In genomic region chr4:136928928-136929327, GRCm38 (mm10) we compare ENCODE assay signal across 8 mouse cellular contexts. TPM values are rescaled to one million over a fixed set of nuclear protein-coding genes. Genes with fewer than 3 reads are reported as not detected.
DNase-seq lines count a peak whose midpoint lies in the region; ATAC-seq and TF ChIP-seq lines count a peak whose summit lies in the region.
"Had no signal": no experiment of that assay in that cellular context is flagged by ENCODE, and none has a peak within 500 bp of the region (broad histone marks: within the 10 kb centered on the region; RNA-seq: fewer than 3 reads in every experiment).

No protein-coding gene starts in this region.

- no peak overlapping the region for H3K4me2 ChIP-seq in kidney, embryonic 16.5 days (replicated peaks; ENCODE audit: low read depth, low read length)
- no peak overlapping the region for H3K4me2 ChIP-seq in kidney, postnatal 0 days (ENCODE audit: low read length)
- H3K4me2 ChIP-seq: liver, embryonic 13.5 days had no signal

- H3K9ac ChIP-seq in kidney, embryonic 16.5 days (replicated peaks; ENCODE audit: low read length) = no peak overlapping the region
- no peak overlapping the region for H3K9ac ChIP-seq in kidney, postnatal 0 days (ENCODE audit: low read depth, low read length)

- no peak overlapping the region for H3K4me3 ChIP-seq in kidney, embryonic 16.5 days (ENCODE audit: low read length)
- no peak overlapping the region for H3K4me3 ChIP-seq in kidney, postnatal 0 days (replicated peaks; ENCODE audit: low read depth, low read length)
- H3K4me3 ChIP-seq: liver, embryonic 13.5 days had no signal

- H3K9me3 ChIP-seq in kidney, embryonic 16.5 days (ENCODE audit: low read length) = no peaks in the 10 kb centered on the region
- no peaks in the 10 kb centered on the region for H3K9me3 ChIP-seq in kidney, postnatal 0 days (replicated peaks; ENCODE audit: low read length)
- H3K9me3 ChIP-seq: liver, embryonic 13.5 days had no signal

- no peak for ATAC-seq in kidney, embryonic 16.5 days (ENCODE audit: low FRiP score, low TSS enrichment)
- ATAC-seq in kidney, postnatal 0 days (replicated peaks; ENCODE audit: low FRiP score, low read depth) = no peak

- no peaks in the 10 kb centered on the region for H3K4me1 ChIP-seq in kidney, embryonic 16.5 days (ENCODE audit: insufficient read depth, low read length)
- no peaks in the 10 kb centered on the region for H3K4me1 ChIP-seq in kidney, postnatal 0 days (replicated peaks; ENCODE audit: insufficient read depth, low read length)

- WGBS in kidney, embryonic 16.5 days = 17% methylated on average over 5 of the region's 5 CpGs
- 10% methylated on average over 5 of the region's 5 CpGs for WGBS in kidney, postnatal 0 days

- peak; percentile 69 for TF ChIP-seq CTCF in kidney, postnatal 0 days (IDR thresholded peaks at IDR 0.05; ENCODE audit: low read depth)

- no peak overlapping the region for H3K27ac ChIP-seq in kidney, embryonic 16.5 days (ENCODE audit: low read length)
- no peak overlapping the region for H3K27ac ChIP-seq in kidney, postnatal 0 days
- H3K27ac ChIP-seq: liver, embryonic 13.5 days had no signal

- no peaks in the 10 kb centered on the region for H3K36me3 ChIP-seq in kidney, embryonic 16.5 days (ENCODE audit: insufficient read depth, low read length)
- H3K36me3 ChIP-seq in kidney, postnatal 0 days (ENCODE audit: insufficient read depth, low read length) = no peaks in the 10 kb centered on the region
- H3K36me3 ChIP-seq: liver, embryonic 13.5 days had no signal

- DNase-seq in kidney, adult 18-20 months = peak; percentile 20
- DNase-seq in ES-CJ7 (ENCODE audit: low read depth, low spot score) = peak; percentile 86
- DNase-seq in brain, adult 2 months (ENCODE audit: low read depth, low spot score) = peak; percentile 85
- DNase-seq in kidney, postnatal 0 days (ENCODE audit: low spot score) = peak; percentile 59
- peak; percentile 28 for DNase-seq in thymus, postnatal 4 days
- DNase-seq in testis, postnatal 14 days (ENCODE audit: low spot score) = no peak
- DNase-seq: liver, embryonic 13.5 days had no signal

- H3K27me3 ChIP-seq in kidney, embryonic 16.5 days (ENCODE audit: insufficient read depth, low read length) = peaks cover 11% of the 10 kb centered on the region
- peaks cover 6% of the 10 kb centered on the region; the same call in 1 of the 2 replicates for H3K27me3 ChIP-seq in kidney, postnatal 0 days (ENCODE audit: insufficient read depth, low read length)

RNA-seq across cellular contexts. Expression of gene Epha8, which starts 27.7 kb away (rescaled TPM):
- polyA plus RNA-seq in kidney, embryonic 16.5 days (2015; fragmentation: Nextera tagmentation; extraction: Ambion mirVana) = 0.06 and 0.50 TPM in 2 replicates
- 0.24 and 0.63 TPM in 2 replicates for polyA plus RNA-seq in kidney, postnatal 0 days (2015; fragmentation: Nextera tagmentation; extraction: Ambion mirVana)

RNA-seq across cellular contexts. Expression of gene C1qa, which starts 30.3 kb away (rescaled TPM):
- 21.9 and 26.4 TPM in 2 replicates for polyA plus RNA-seq in kidney, embryonic 16.5 days (2015; fragmentation: Nextera tagmentation; extraction: Ambion mirVana)
- polyA plus RNA-seq in kidney, postnatal 0 days (2015; fragmentation: Nextera tagmentation; extraction: Ambion mirVana) = 30.2 and 35.8 TPM in 2 replicates

RNA-seq across cellular contexts. Expression of gene C1qc, which starts 36.1 kb away (rescaled TPM):
- polyA plus RNA-seq in kidney, embryonic 16.5 days (2015; fragmentation: Nextera tagmentation; extraction: Ambion mirVana) = 14.7 and 17.9 TPM in 2 replicates
- 27.2 and 34.6 TPM in 2 replicates for polyA plus RNA-seq in kidney, postnatal 0 days (2015; fragmentation: Nextera tagmentation; extraction: Ambion mirVana)

RNA-seq across cellular contexts. Expression of gene C1qb, which starts 42.9 kb away (rescaled TPM):
- polyA plus RNA-seq in kidney, embryonic 16.5 days (2015; fragmentation: Nextera tagmentation; extraction: Ambion mirVana) = 40.1 and 44.3 TPM in 2 replicates
- 54.4 and 69.0 TPM in 2 replicates for polyA plus RNA-seq in kidney, postnatal 0 days (2015; fragmentation: Nextera tagmentation; extraction: Ambion mirVana)
